Mouse (Mus musculus) intestine, embryonic 16.5 days (tissue): ENCODE results near the gene Ctbp1. TPM values are rescaled to one million over a fixed set of nuclear protein-coding genes. Genes with fewer than 3 reads are reported as not detected.

Experiments
- ATAC-seq: fragments of 200-750 bp; cut with Nextera tagmentation; 2 replicates; pipeline ENCODE4 v1.8.0; 2017; ENCODE audit warnings: moderate TSS enrichment, moderate library complexity
- H3K27ac ChIP-seq: fragments of 300-500 bp; sonication (generic); 2 replicates; pipeline ENCODE4 v1.5.1; 2014; ENCODE audit warnings: mild to moderate bottlenecking, low read length
- H3K27me3 ChIP-seq: fragments of 300-500 bp; sonication (generic); replicated peaks from 2 replicates; pipeline ENCODE4 v1.6.1; 2014; ENCODE audit warnings: low read length, control low read depth, mixed read lengths; ENCODE audit not compliant: control insufficient read depth, insufficient read depth
- H3K36me3 ChIP-seq: fragments of 300-500 bp; sonication (generic); 2 replicates; pipeline ENCODE4 v1.6.1; 2014; ENCODE audit warnings: low read length, control low read depth; ENCODE audit not compliant: control insufficient read depth, insufficient read depth
- H3K4me1 ChIP-seq: fragments of 300-500 bp; sonication (generic); 2 replicates; pipeline ENCODE4 v1.6.1; 2014; ENCODE audit warnings: low read length, control low read depth, mixed read lengths; ENCODE audit not compliant: control insufficient read depth, insufficient read depth
- H3K4me2 ChIP-seq: fragments of 300-500 bp; sonication (generic); 2 replicates; pipeline ENCODE4 v1.6.1; 2014; ENCODE audit warnings: low read depth, low read length, control low read depth
- H3K4me3 ChIP-seq: fragments of 300-500 bp; sonication (generic); 2 replicates; pipeline ENCODE4 v1.5.1; 2014; ENCODE audit warnings: mild to moderate bottlenecking, low read length
- H3K9ac ChIP-seq: fragments of 300-500 bp; sonication (generic); 2 replicates; pipeline ENCODE4 v1.6.1; 2014; ENCODE audit warnings: low read depth, low read length
- H3K9me3 ChIP-seq: fragments of 300-500 bp; sonication (generic); 2 replicates; pipeline ENCODE4 v1.6.1; 2016; ENCODE audit warnings: low read length, control low read depth; ENCODE audit not compliant: control insufficient read depth
- whole genome bisulfite sequencing: fragments of 180-500 bp; shearing (Covaris S2); extraction: QIAGEN DNeasy Blood & Tissue Kit; methylation state at CpG from one replicate; pipeline ENCODE4 v1.1.7; 2014; 5-methylcytosine and 5-hydroxymethylcytosine counted together
- polyA plus RNA-seq: library from polyadenylated mRNA; unstranded; fragments of >200 nt; fragmentation: Nextera tagmentation; extraction: Ambion mirVana; gene quantifications from 2 replicates; pipeline ENCODE4 v1.2.1, GENCODE M21; 2015

The Ctbp1 gene
- polyA plus RNA-seq, 1 experiment from 2014 or later, result 181 TPM

DNA sequence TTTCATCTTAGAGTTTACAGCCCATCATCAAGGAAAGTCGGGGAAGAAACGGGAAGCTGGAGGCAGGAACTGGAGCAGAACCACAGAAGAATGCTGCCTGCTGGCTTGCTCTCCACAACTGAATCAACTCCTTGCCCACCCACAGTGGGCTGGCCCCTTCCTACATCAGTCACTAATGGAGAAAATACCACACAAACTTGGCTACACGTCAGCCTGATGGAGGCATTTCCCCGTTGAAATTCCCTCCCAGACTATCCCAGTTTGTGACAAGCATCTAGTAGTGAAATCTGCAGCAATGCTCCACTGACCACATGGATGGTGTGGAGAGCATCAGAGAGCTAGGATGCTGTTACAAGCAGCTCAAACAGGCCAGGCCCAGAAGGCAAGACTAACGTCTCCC, 42.0 kb downstream of the Ctbp1 start:
- ATAC-seq, result no peak
- Histone ChIP-seq H3K9me3 (no peaks in the 10 kb centered on the region), H3K9ac (no peak overlapping the region), H3K36me3 (no peaks in the 10 kb centered on the region), H3K4me2 (no peak overlapping the region), H3K4me3 (no peak overlapping the region), H3K27me3 (no peaks in the 10 kb centered on the region), H3K4me1 (peaks cover 27% of the 10 kb centered on the region), H3K27ac (no peak overlapping the region)
- WGBS, result 77% methylated on average over 5 of the region's 5 CpGs

DNA sequence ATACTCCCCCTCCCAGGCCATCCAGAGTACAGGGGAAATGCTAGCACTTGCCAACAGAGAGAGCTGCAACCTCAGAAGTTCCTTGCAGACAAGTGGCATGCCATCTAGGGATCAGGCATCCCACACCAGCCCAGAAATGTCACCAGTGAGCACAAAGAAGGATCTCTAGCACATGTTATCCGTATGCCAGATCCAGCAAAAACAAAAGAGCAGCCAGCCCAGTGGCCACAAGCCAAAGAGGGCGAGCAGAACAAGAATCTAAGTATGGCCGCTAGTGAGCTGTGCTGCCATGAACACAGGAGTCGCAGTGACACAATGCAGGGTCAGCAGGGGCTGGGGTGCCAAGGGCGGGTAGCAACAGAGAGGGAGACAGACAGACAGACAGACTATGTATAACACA, 44.5 kb downstream of the Ctbp1 start:
- H3K27ac ChIP-seq, result no peak overlapping the region
- 50% methylated on average over 5 of the region's 5 CpGs for WGBS
- H3K4me2 ChIP-seq, result no peak overlapping the region
- H3K4me3 ChIP-seq, result no peak overlapping the region
- H3K9me3 ChIP-seq, result no peaks in the 10 kb centered on the region
- H3K36me3 ChIP-seq, result no peaks in the 10 kb centered on the region
- no peak overlapping the region for H3K9ac ChIP-seq
- no peaks in the 10 kb centered on the region for H3K27me3 ChIP-seq
- peaks cover 27% of the 10 kb centered on the region for H3K4me1 ChIP-seq
- ATAC-seq, result no peak

DNA sequence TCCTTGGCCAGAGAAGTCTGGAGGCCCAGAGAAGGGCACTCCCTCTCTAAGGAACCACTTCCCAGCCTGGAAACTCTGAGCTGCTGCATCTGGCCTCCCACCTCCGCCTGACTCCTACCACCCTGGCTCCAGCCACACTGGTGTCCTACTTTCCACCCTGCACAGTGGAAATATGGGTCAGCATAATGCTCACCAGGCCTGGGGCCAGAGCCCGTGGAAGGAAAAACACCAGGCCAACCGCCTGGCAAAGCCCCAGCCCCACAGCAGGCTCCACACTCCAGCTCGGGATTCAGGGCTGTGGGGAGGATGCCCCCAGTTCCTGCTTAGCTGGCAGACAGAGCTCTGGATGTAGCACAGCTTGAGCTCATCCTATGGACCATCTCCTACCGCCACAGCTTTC, 46.4 kb downstream of the Ctbp1 start:
- Histone ChIP-seq H3K36me3 (no peaks in the 10 kb centered on the region), H3K27ac (peak overlapping the region; percentile 68), H3K27me3 (no peaks in the 10 kb centered on the region), H3K9me3 (no peaks in the 10 kb centered on the region), H3K4me2 (no peak overlapping the region), H3K4me1 (peaks cover 14% of the 10 kb centered on the region; the same call in 1 of the 2 replicates), H3K4me3 (no peak overlapping the region), H3K9ac (no peak overlapping the region)
- peak; percentile 64 for ATAC-seq
- whole genome bisulfite sequencing, result 47% methylated on average over 5 of the region's 5 CpGs

GRCm38 (mm10) chr5:33225673-33226072, 49.1 kb downstream of the Ctbp1 start:
- no peak overlapping the region for H3K27ac ChIP-seq
- no peaks in the 10 kb centered on the region for H3K9me3 ChIP-seq
- no peak overlapping the region for H3K9ac ChIP-seq
- H3K4me1 ChIP-seq, result peaks cover 24% of the 10 kb centered on the region; the same call in 1 of the 2 replicates
- ATAC-seq, result no peak
- no peaks in the 10 kb centered on the region for H3K36me3 ChIP-seq
- no peaks in the 10 kb centered on the region for H3K27me3 ChIP-seq
- H3K4me2 ChIP-seq, result no peak overlapping the region
- no peak overlapping the region for H3K4me3 ChIP-seq
- 86% methylated on average over 5 of the region's 5 CpGs for WGBS

DNA sequence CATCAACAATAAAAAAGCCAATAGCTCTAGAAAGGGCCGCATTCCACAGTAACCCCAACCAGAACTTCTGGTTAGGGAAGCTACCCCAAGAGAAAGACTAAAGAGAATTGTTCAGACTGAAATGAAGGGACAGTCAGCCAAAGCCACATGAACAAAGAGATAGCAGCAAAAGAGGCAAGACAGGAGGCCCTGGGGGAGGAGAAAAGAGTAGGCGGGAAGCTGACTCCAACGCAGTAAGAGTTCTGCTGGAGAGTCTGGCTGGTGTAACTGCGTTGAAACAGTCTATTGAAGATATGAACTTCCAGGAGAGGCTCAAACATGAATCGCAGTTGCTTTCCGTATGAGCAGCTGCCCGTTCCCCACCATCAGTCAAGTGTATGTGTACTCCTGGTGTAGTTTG, 50.3 kb downstream of the Ctbp1 start:
- H3K4me1 ChIP-seq, result peaks cover 26% of the 10 kb centered on the region

GRCm38 (mm10) chr5:33222841-33223744, 51.7 kb downstream of the Ctbp1 start:
- Histone ChIP-seq H3K36me3 (no peaks in the 10 kb centered on the region), H3K27me3 (no peaks in the 10 kb centered on the region), H3K4me1 (peaks cover 32% of the 10 kb centered on the region), H3K27ac (peak overlapping the region; percentile 62), H3K9ac (no peak overlapping the region), H3K4me2 (no peak overlapping the region), H3K4me3 (no peak overlapping the region), H3K9me3 (no peaks in the 10 kb centered on the region)
- no peak for ATAC-seq
- whole genome bisulfite sequencing, result 46% methylated on average over 9 of the region's 9 CpGs

More for the DNA sequence above, 50.3 kb downstream of the Ctbp1 start:
- Histone ChIP-seq H3K4me3 (no peak overlapping the region), H3K9ac (no peak overlapping the region), H3K27me3 (no peaks in the 10 kb centered on the region), H3K36me3 (no peaks in the 10 kb centered on the region), H3K27ac (no peak overlapping the region), H3K4me2 (no peak overlapping the region), H3K9me3 (no peaks in the 10 kb centered on the region)
- 76% methylated on average over 7 of the region's 7 CpGs for WGBS
- no peak for ATAC-seq

DNA sequence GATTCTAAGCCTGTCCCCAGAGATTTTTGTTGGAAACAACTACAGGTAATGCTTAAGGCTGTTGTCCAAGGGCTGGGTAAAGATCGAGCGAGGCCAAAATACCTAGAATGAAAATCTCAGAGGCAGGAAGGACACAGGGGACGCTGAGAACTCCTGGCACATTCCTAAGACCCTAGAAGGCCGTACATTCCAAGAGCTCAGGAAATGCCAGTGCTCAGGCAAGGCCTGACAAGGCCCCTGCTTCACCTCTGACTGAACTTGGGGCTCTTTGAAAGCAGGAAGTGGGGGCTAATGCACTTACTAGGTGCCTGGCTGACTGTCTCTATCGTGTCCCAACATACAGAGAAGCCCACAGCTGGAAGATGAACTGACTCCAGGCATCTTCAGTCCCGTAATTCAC, 52.4 kb downstream of the Ctbp1 start:
- Histone ChIP-seq H3K4me2 (no peak overlapping the region), H3K27ac (peak overlapping the region; percentile 62), H3K27me3 (no peaks in the 10 kb centered on the region), H3K36me3 (no peaks in the 10 kb centered on the region), H3K4me1 (peaks cover 35% of the 10 kb centered on the region), H3K4me3 (no peak overlapping the region), H3K9me3 (no peaks in the 10 kb centered on the region), H3K9ac (no peak overlapping the region)
- no peak for ATAC-seq
- 44% methylated on average over 6 of the region's 6 CpGs for WGBS

GRCm38 (mm10) chr5:33220350-33221044, 54.3 kb downstream of the Ctbp1 start:
- Histone ChIP-seq H3K9me3 (no peaks in the 10 kb centered on the region), H3K4me1 (peaks cover 44% of the 10 kb centered on the region), H3K4me2 (no peak overlapping the region), H3K27ac (no peak overlapping the region), H3K27me3 (no peaks in the 10 kb centered on the region), H3K4me3 (no peak overlapping the region), H3K36me3 (no peaks in the 10 kb centered on the region), H3K9ac (0 out of 2 replicates have a peak overlapping the region, but pooled peaks have one; percentile 10)
- 80% methylated on average over 10 of the region's 10 CpGs for WGBS
- ATAC-seq, result no peak

GRCm38 (mm10) chr5:33219831-33220230, 55.0 kb downstream of the Ctbp1 start:
- no peak overlapping the region for H3K4me3 ChIP-seq
- WGBS, result 94% methylated on average over 4 of the region's 4 CpGs
- no peak overlapping the region for H3K4me2 ChIP-seq
- H3K4me1 ChIP-seq, result peaks cover 44% of the 10 kb centered on the region
- H3K27ac ChIP-seq, result no peak overlapping the region
- H3K27me3 ChIP-seq, result no peaks in the 10 kb centered on the region
- no peaks in the 10 kb centered on the region for H3K36me3 ChIP-seq
- no peaks in the 10 kb centered on the region for H3K9me3 ChIP-seq
- H3K9ac ChIP-seq, result no peak overlapping the region
- no peak for ATAC-seq
